Mouse (Mus musculus) ES-E14 (cell line): ENCODE measurements around the gene Klhl15. TPM values are rescaled to one million over a fixed set of nuclear protein-coding genes. Genes with fewer than 3 reads are reported as not detected.

ENCODE experiments used
- DNase-seq: peaks from one replicate; pipeline ENCODE4 v3.0.0-alpha.2; 2013; ENCODE audit warnings: low read depth, low spot score
- H3K27ac ChIP-seq: 2 replicates; pipeline ENCODE4 v1.5.1; 2012; ENCODE audit warnings: low read depth, mild to moderate bottlenecking, low read length, moderate library complexity, mixed read lengths; ENCODE audit not compliant: poor library complexity, insufficient read depth, severe bottlenecking
- H3K36me3 ChIP-seq: 2 replicates; pipeline ENCODE4 v1.6.1; 2012; ENCODE audit warnings: mild to moderate bottlenecking, low read length, moderate library complexity, mixed read lengths; ENCODE audit not compliant: control insufficient read depth, poor library complexity, insufficient read depth, severe bottlenecking
- H3K4me1 ChIP-seq, 2 experiments: fragments of 150-350 bp in 1 of 2; sonication (generic) in 1 of 2; 2 replicates each; pipeline ENCODE4 v1.6.1; 2012; ENCODE audit warnings: low read length in 2 of 2, mild to moderate bottlenecking in 1 of 2, mixed read lengths in 1 of 2; ENCODE audit not compliant: control insufficient read depth in 2 of 2, insufficient read depth in 2 of 2, poor library complexity in 1 of 2
- H3K4me3 ChIP-seq, 2 experiments: fragments of 150-350 bp in 1 of 2; sonication (generic) in 1 of 2; 2 replicates each; pipeline ENCODE4 v1.5.1; 2012; ENCODE audit warnings: low read length in 2 of 2, low read depth in 1 of 2, mild to moderate bottlenecking in 1 of 2, mixed read lengths in 1 of 2; ENCODE audit not compliant: insufficient read depth in 1 of 2, poor library complexity in 1 of 2, severe bottlenecking in 1 of 2
- H3K9ac ChIP-seq: 2 replicates; pipeline ENCODE4 v1.6.1; 2012; ENCODE audit warnings: low read depth, mild to moderate bottlenecking, low read length, mixed read lengths; ENCODE audit not compliant: poor library complexity, insufficient read depth, severe bottlenecking
- H3K9me3 ChIP-seq: fragments of 150-350 bp; sonication (generic); 2 replicates; pipeline ENCODE4 v1.6.1; 2012; ENCODE audit warnings: low read depth, mild to moderate bottlenecking, low read length; ENCODE audit not compliant: control insufficient read depth, insufficient read depth
- CHD2 ChIP-seq: IDR thresholded peaks from 2 replicates; pipeline ENCODE4 v1.6.1; 2014; ENCODE audit warnings: mild to moderate bottlenecking, low read depth, low read length, inconsistent platforms
- HCFC1 ChIP-seq: IDR thresholded peaks from 2 replicates; pipeline ENCODE4 v1.6.1; 2012; ENCODE audit warnings: low read length, inconsistent platforms, borderline replicate concordance; ENCODE audit not compliant: insufficient read depth
- MAFK ChIP-seq: IDR thresholded peaks from 2 replicates; pipeline ENCODE4 v1.6.1; 2014; ENCODE audit warnings: mild to moderate bottlenecking, low read depth, low read length, inconsistent platforms; ENCODE audit not compliant: insufficient read depth
- ZC3H11A ChIP-seq: IDR thresholded peaks from 2 replicates; pipeline ENCODE4 v1.6.1; 2012; ENCODE audit warnings: low read depth, mild to moderate bottlenecking, inconsistent platforms, low read length, borderline replicate concordance
- ZNF384 ChIP-seq: IDR thresholded peaks from 2 replicates; pipeline ENCODE4 v1.6.1; 2012; ENCODE audit warnings: low read depth, low read length, inconsistent platforms
- in situ Hi-C, 2 experiments: fragments of 600-800 bp; cut with MboI; formaldehyde crosslinking; loops; one replicate each; pipeline ENCODE4 v1.15.1; 2025; ENCODE audit warnings: low sequenced_read_pairs in 2 of 2, inconsistent platforms in 1 of 2; ENCODE audit not compliant: unreplicated experiment in 2 of 2
- total RNA-seq: library from RNA; depleted of rRNA; stranded (reverse); fragments of 300-350 nt; gene quantifications from 2 replicates; pipeline ENCODE4 v1.2.3, GENCODE M21; 2012; rRNA removed

Klhl15 gene
- total RNA-seq, 1 experiment = 5.7 TPM

DNA sequence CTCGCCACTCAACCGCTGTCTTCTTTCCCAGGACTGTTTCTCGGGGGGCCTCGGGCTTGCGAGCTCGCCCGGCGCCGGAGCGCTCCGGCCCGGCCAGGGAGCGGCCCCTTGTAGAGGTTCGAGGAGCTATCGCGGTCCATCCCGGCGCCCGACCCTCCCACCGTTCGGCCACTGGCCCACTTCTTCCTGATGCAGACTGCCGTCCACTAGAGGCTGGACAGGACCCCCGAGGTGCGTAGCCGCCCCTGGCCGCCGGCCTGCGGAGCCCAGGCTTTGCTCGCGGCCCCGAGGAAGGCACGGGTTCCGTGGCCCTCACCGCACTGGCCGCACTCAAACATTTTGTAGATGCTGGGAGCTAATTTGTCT is 774 bp downstream of the Klhl15 start:
- Histone ChIP-seq H3K4me3 (peak overlapping the region; percentile 81 to 94), H3K9me3 (no peaks in the 10 kb centered on the region), H3K27ac (no peak overlapping the region), H3K9ac (peak overlapping the region; percentile 81), H3K4me1 (no peaks in the 10 kb centered on the region), H3K36me3 (no peaks in the 10 kb centered on the region)
- TF ChIP-seq ZNF384 (no peak), CHD2 (no peak), ZC3H11A (no peak), HCFC1 (no peak), MAFK (no peak)
- in situ Hi-C loops = no loop called here
- no peak for DNase-seq

DNA sequence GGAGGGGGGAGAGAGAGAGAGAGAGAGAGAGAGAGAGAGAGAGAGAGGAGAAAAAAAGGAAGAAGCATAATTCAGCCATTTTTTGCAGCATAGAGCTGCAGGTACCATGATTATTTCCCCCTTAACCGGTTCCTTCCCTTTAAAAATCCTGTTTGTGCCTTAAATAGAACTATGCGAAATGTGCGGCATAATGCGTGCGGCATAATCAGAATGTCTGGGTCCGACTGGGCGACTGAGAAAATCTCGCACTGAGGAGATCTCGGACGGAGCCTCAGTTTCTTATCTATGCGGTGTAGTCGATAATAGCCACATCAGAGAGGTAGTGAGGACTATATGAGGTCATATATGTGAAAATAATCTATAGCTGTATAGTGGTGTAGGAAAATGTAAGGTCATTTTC is 1.2 kb downstream of the Klhl15 start:
- Histone ChIP-seq H3K4me1 (no peaks in the 10 kb centered on the region), H3K27ac (no peak overlapping the region), H3K36me3 (no peaks in the 10 kb centered on the region), H3K4me3 (peak overlapping the region; percentile 81 to 94), H3K9ac (no peak overlapping the region), H3K9me3 (no peaks in the 10 kb centered on the region)
- TF ChIP-seq ZNF384 = no peak
- no peak for TF ChIP-seq CHD2
- no peak for TF ChIP-seq HCFC1
- no peak for TF ChIP-seq MAFK
- TF ChIP-seq ZC3H11A = no peak
- in situ Hi-C loops = no loop called here
- no peak for DNase-seq

DNA sequence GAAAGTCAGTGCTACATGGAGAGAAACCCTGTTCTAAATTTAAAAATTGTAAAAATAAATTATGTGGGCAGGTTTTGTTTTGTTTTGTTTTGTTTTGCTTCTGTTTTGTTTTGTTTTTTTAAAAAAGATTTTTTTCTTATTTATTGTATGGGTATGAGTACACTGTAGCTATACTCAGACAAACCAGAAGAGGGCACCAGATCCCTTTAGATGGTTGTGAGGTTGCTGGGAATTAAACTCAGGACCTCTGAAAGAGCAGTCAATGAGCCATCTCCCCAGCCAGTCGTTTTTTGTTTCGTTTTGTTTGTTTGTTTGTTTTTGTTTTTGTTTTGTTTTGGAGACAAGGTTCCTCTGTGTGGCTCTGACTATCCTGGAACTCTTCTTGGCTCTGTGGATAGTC is 54.5 kb downstream of the Klhl15 start:
- Histone ChIP-seq H3K27ac (no peak overlapping the region), H3K9me3 (no peaks in the 10 kb centered on the region), H3K4me1 (no peaks in the 10 kb centered on the region), H3K4me3 (no peak overlapping the region), H3K36me3 (no peaks in the 10 kb centered on the region), H3K9ac (no peak overlapping the region)
- DNase-seq = peak; percentile 29
- TF ChIP-seq MAFK (no peak), ZNF384 (0 out of 2 replicates have a peak, but pooled peaks have one; percentile 20), ZC3H11A (0 out of 2 replicates have a peak, but pooled peaks have one; percentile 43)
- in situ Hi-C loops = loop anchor here in 1 of 2 experiments (25.0 kb wide), 1 partner anchor 248 kb away; the partner anchor contains the start of gene Maged1

DNA sequence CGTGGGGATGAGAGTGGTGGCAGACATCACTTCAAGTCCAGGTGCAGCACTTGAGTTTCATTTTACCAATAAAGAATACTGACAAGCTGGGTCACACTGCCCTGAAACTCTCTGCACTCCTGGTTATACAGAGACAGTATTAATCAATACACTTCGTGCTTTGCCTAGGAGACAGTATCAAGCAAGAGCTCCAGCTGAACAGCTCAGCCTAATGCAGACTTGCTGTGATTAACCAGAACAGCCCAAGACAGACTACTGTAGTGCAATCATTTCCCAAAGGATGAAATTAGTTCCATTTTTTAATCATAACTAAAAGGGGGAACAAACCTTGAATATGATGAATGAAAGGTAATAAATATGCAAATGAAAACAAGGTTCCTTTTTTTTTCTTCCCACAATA is 68.5 kb downstream of the Klhl15 start:
- DNase-seq = no peak
- H3K36me3 ChIP-seq = no peaks in the 10 kb centered on the region
- no peak for TF ChIP-seq MAFK
- no peak for TF ChIP-seq ZC3H11A
- no peak for TF ChIP-seq HCFC1
- in situ Hi-C loops = no loop called here
- no peaks in the 10 kb centered on the region for H3K9me3 ChIP-seq
- H3K9ac ChIP-seq = no peak overlapping the region
- no peaks in the 10 kb centered on the region for H3K4me1 ChIP-seq
- H3K27ac ChIP-seq = no peak overlapping the region
- H3K4me3 ChIP-seq = no peak overlapping the region

DNA sequence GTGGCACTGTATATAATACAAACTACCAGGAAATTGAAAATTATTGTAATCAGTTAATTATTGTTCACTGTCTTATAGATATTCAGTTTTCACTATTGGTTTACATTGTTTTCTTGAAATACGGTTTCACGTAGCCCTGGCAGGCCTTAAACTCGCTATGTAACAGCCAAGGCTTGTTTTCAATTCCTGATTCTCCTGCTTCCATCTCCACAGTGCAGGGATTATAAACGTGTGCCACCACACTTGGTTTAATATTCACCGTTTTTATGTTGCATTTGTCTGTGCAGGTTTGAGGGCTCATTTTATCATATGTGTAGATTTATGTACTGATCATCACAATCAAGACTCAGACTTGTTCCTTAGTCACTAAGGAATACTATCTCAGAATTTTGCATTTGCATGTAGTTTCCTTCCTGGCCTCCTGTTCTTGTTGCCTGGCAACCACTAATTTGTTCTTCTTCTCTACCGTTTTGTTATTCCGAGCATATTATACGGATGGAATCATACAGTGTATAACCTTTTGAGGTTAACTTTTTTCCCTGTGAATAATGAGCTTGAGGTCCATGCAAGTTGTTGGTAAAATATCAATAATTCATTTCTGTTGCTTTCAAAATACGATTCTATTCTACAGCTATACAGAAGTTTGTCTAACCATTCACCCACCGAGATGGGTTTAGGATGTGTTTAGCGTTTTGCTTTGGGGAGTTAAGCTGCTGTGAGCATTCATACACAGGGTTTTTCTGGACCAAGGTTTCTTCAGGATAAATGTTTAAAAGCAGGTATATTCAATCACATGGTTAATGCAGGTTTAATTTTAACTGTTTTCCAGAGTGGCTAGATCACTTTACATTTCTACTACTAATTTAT is 86.9 kb downstream of the Klhl15 start:
- no peak overlapping the region for H3K4me3 ChIP-seq
- no peaks in the 10 kb centered on the region for H3K36me3 ChIP-seq
- no peaks in the 10 kb centered on the region for H3K4me1 ChIP-seq
- no peaks in the 10 kb centered on the region for H3K9me3 ChIP-seq
- no peak for TF ChIP-seq ZC3H11A
- no peak for TF ChIP-seq MAFK
- TF ChIP-seq HCFC1 = no peak
- no peak for TF ChIP-seq ZNF384
- TF ChIP-seq CHD2 = no peak
- H3K27ac ChIP-seq = no peak overlapping the region
- H3K9ac ChIP-seq = no peak overlapping the region
- DNase-seq = no peak
- in situ Hi-C loops = no loop called here

Other genes with a start within 250 kb of the Klhl15 start
- gene Zfx, start 110.9 kb upstream of the Klhl15 start, total RNA-seq = 21.8 and 27.2 TPM in 2 replicates
- 89.0 and 137 TPM in 2 replicates for gene Eif2s3x, start 21.7 kb upstream of the Klhl15 start, total RNA-seq
- 0.40 TPM in 1 of 2 replicates, not detected in the other for gene Fam90a1b, start 132.2 kb downstream of the Klhl15 start, total RNA-seq
- gene Apoo, start 132.5 kb downstream of the Klhl15 start, total RNA-seq = 21.8 and 30.4 TPM in 2 replicates